Mouse (Mus musculus) stomach, postnatal 0 days (tissue): ENCODE measurements around the gene Atp13a2.

Experiments used
- CTCF ChIP-seq: IDR thresholded peaks from 2 replicates; pipeline ENCODE4 v1.5.1; 2016; ENCODE audit warnings: antibody characterized with exemption, low read depth, mild to moderate bottlenecking, moderate library complexity
- EP300 ChIP-seq: optimal IDR thresholded peaks from 2 replicates; pipeline ENCODE3; 2016; ENCODE audit warnings: antibody characterized with exemption

DNA sequence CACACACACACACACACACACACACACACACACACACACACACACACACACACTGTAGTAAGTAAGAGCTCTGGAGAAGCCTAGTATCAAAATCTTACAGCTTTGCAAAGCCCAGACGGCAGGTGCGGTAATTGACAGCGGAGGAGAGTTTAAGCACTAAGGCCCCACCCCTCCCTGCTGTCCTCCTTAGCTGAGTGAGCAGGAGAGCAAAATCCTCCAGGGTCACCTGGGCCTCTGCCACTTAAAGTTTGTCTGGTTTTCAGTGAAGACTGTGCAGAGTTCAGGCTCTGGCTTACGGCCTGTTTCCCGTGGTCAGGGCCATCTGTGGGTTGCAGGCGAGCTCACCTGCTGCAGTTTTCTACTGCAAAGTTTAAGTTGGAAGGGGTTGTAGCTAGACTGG is 38.2 kb upstream of the Atp13a2 start:
- no peak for TF ChIP-seq CTCF
- no peak for TF ChIP-seq EP300
